Mouse (Mus musculus) embryo, embryonic 10 days (tissue): ENCODE results near the gene Il33.

ENCODE experiments used
- DNase-seq: peaks from one replicate; pipeline ENCODE4 v3.0.0-alpha.2; 2015; ENCODE audit warnings: low spot score

The Il33 gene

DNA sequence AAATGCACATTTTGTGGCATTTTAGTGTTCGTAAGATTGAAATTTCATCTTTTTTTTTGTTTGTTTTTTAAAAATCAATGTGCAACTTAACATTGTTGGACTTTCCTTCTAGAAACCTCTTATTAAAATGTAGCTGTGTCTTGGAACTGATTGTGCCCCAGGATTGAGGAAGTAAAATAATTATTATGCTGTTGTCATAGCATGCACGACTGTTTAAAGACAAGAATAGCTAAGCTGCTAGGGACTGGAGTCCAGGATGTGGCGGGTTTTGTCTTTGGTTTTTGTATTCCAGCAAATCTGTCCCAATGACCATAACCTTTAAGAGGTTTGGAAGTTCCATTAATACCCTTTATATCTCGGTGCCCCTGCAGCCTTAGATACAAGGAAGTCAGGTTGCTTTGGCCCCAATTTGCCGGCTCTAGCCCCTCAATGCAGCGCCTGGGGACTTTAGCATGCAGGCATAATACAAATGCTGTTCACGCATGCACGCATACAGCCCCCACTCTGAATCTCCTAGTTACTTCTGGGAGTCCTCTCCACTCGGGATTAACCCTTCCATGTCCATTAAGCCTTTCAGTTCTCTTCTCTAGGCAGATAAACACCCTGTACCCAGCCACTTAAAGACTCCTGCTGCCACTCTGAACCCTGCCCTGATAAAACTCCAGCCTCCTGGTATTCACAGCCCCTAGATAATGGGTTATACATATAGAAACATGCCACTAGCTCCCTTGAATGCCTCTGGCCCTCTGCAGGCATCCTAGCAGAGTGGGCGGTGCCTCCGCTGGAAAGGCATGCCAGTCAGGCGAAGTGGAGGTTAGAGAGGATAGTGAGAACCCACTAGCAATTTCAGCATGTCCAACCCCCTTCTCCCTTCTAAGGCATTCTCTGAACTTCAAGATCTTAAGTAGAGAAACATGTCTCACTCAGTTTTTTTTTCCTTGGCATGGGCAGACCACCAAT, 75.8 kb downstream of the Il33 start:
- DNase-seq, result no peak

DNA sequence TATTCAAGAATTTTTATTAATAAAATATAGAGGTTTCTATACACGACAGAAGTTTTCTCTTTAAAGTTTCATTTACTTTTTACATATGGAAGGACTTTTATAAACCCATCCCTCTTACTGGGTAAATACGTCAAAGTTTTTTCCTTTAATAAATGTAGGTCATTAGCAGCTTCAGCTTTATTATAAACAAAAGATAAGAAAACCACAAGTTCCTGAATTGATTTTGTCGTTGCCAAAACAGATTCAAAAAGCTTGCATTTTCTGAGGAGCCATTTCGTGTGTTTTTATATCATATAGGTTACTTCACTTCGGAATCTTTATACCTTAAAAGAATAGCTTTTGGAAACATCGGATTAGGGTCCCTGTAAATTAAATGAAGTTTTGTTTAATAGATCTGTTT, 76.6 kb downstream of the Il33 start:
- no peak for DNase-seq

DNA sequence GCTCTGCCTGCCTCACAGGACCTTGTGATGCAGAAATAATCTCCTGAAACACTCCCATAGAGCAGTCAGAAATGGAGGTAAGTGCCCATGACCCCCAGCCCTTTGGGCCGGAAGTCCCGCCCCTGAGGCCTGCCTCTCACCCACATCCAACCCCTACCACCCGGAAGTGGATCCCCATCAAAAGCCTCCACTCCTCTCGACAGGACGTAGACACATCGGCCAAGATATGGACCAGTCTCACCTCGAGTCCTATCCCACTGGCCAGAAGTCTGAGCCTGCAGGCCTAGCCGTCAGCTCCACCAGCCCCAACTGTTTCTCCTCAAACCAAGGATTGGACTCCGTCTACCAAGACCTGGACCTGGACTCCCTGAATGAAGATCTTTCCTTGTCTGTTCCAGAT, 78.7 kb downstream of the Il33 start, which contains the start of gene Trpd52l3:
Trpd52l3 (plus strand) TSS at position 170 of the 400 bp plus-strand sequence.
- no peak for DNase-seq

DNA sequence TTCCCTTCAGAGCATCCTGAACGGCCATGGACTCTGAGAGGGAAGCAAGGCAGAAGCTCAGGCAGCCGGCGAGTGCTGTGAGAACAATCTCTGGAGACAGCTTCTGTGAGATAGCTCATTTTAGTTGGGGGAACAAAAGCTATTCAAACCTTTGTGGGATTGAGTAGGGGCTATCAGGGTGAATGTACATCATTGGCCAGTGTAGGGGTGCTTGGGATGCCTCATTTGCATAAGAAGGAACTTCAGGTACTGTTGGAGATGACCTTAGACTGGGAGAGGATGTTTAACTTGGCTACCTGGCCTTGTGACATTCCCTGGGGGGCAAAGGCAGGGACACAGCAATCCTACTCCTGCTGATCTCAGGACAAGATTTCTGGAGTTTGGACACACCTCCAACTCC, 81.5 kb downstream of the Il33 start:
- no peak for DNase-seq
